Comparison of ENCODE assay signal across 16 mouse cellular contexts in the genomic region with DNA sequence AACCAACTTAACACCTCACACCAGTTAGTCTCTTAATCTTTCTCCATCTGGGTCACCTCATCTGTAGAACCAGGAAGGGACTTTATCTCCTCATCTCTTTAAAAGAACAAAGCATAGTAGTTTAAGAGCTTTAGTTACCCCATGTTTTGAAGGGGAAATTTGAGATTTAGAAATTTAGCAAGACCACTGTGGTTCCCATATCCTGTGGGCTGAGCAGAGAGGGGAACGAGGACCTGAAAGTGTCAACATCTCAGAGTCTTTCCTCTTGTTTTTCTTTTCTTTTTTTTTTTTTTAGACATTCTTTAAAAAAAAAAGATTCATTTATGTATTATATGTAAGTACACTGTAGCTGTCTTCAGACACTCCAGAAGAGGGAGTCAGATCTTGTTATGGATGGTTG. TPM values are rescaled to one million over a fixed set of nuclear protein-coding genes. Genes with fewer than 3 reads are reported as not detected.
A peak's percentile ranks its signal among the peaks of the same experiment; 100 is the strongest.
DNase-seq lines count a peak whose midpoint lies in the region; ATAC-seq and TF ChIP-seq lines count a peak whose summit lies in the region.
"Had no signal": no experiment of that assay in that cellular context is flagged by ENCODE, and none has a peak within 500 bp of the region (broad histone marks: within the 10 kb centered on the region; RNA-seq: fewer than 3 reads in every experiment).

No protein-coding gene starts in this region.

- ATAC-seq in common myeloid progenitor, adult 5-6 weeks (replicated peaks; ENCODE audit: low read depth, poor library complexity, severe bottlenecking): peak; percentile 52; the same call in 1 of the 2 replicates
- ATAC-seq in granulocyte monocyte progenitor cell, adult 5-6 weeks (replicated peaks; ENCODE audit: poor library complexity, severe bottlenecking): peak; percentile 94
- ATAC-seq in megakaryocyte progenitor cell, adult 5-6 weeks (replicated peaks; ENCODE audit: poor library complexity): peak; percentile 77
- ATAC-seq: forebrain, embryonic 13.5 days; forebrain, embryonic 15.5 days; forebrain, postnatal 0 days had no signal

- peak overlapping the region; percentile 87 for H3K27ac ChIP-seq in gastrocnemius, adult 2 months
- H3K27ac ChIP-seq: embryonic facial prominence, embryonic 10.5 days; embryonic facial prominence, embryonic 12.5 days; forebrain, embryonic 13.5 days; forebrain, embryonic 15.5 days had no signal

- no peak overlapping the region for H3K4me3 ChIP-seq in gastrocnemius, adult 2 months
- H3K4me3 ChIP-seq: embryonic facial prominence, embryonic 10.5 days; embryonic facial prominence, embryonic 12.5 days; forebrain, embryonic 13.5 days; forebrain, embryonic 15.5 days had no signal

- no peak for TF ChIP-seq CTCF in gastrocnemius, adult 2 months (IDR thresholded peaks at IDR 0.05)

- DNase-seq in gastrocnemius, adult 2 months: no peak
- DNase-seq in gastrocnemius, postnatal 25 days: no peak
- no peak for DNase-seq in ovary, postnatal 36 days (ENCODE audit: low spot score)
- DNase-seq in left cerebral cortex, postnatal 14 days (ENCODE audit: low spot score in 2 of 2): no peak
- DNase-seq: adrenal gland, postnatal 25 days; forebrain, postnatal 0 days had no signal

- intact Hi-C loops in gastrocnemius, adult 2 months (cut with DNase I): no loop called here
- intact Hi-C loops in left cerebral cortex, postnatal 14 days (cut with DNase I): no loop called here

RNA-seq across cellular contexts. Expression of a gene that starts 38.6 kb away (rescaled TPM):
- not detected for total RNA-seq in gastrocnemius, adult 2 months (2021)
- not detected for total RNA-seq in gastrocnemius, postnatal 25 days (2021)
- total RNA-seq in common myeloid progenitor, adult 5-6 weeks (2017): not detected in 2 replicates
- total RNA-seq in granulocyte monocyte progenitor cell, adult 5-6 weeks (2014; fragmentation: Nextera tagmentation): not detected in 2 replicates
- total RNA-seq in granulocyte monocyte progenitor cell, adult 5-6 weeks (2017): not detected in 2 replicates
- total RNA-seq in megakaryocyte progenitor cell, adult 5-6 weeks (2015): not detected in 2 replicates
- total RNA-seq in megakaryocyte progenitor cell, adult 5-6 weeks (2017): not detected in 2 replicates
- 1 to 10 TPM in 1 of 2 experiments, under 1 TPM in 1; 0.79 to 1.2 TPM for total RNA-seq in left cerebral cortex, postnatal 14 days (2021)
- total RNA-seq: adrenal gland, adult 2 months; adrenal gland, postnatal 25 days; ES-E14; MEL had no signal
